Mouse (Mus musculus) heart, embryonic 10.5 days (tissue): ENCODE results near the gene Optc. TPM values are rescaled to one million over a fixed set of nuclear protein-coding genes. Genes with fewer than 3 reads are reported as not detected.

Source experiments
- DNase-seq: peaks from one replicate; pipeline ENCODE4 v3.0.0-alpha.2; 2017; ENCODE audit warnings: low spot score
- H3K27ac ChIP-seq: fragments of 300-500 bp; sonication (generic); 2 replicates; pipeline ENCODE4 v1.5.1; 2016; ENCODE audit warnings: mild to moderate bottlenecking
- H3K27me3 ChIP-seq: fragments of 300-500 bp; sonication (generic); 2 replicates; pipeline ENCODE4 v1.6.1; 2016; ENCODE audit warnings: mild to moderate bottlenecking; ENCODE audit not compliant: poor library complexity, insufficient read depth, severe bottlenecking
- H3K36me3 ChIP-seq: fragments of 300-500 bp; sonication (generic); 2 replicates; pipeline ENCODE4 v1.6.1; 2016; ENCODE audit warnings: mild to moderate bottlenecking, moderate library complexity
- H3K4me1 ChIP-seq: fragments of 300-500 bp; sonication (generic); 2 replicates; pipeline ENCODE4 v1.6.1; 2016; ENCODE audit warnings: mild to moderate bottlenecking
- H3K4me3 ChIP-seq: fragments of 300-500 bp; sonication (generic); 2 replicates; pipeline ENCODE4 v1.5.1; 2016; ENCODE audit warnings: mild to moderate bottlenecking, moderate library complexity
- H3K9me3 ChIP-seq: fragments of 300-500 bp; sonication (generic); 2 replicates; pipeline ENCODE4 v1.6.1; 2016; ENCODE audit warnings: mild to moderate bottlenecking, moderate library complexity
- WGBS: fragments of 180-500 bp; shearing (Covaris S2); methylation state at CpG from one replicate; pipeline ENCODE4 v1.1.7; 2016; 5-methylcytosine and 5-hydroxymethylcytosine counted together
- polyA plus RNA-seq: library from polyadenylated mRNA; unstranded; fragments of >200 nt; fragmentation: Nextera tagmentation; extraction: Ambion mirVana; gene quantifications from 2 replicates; pipeline ENCODE4 v1.2.1, GENCODE M21; 2016

Gene Optc
- polyA plus RNA-seq, 1 experiment from 2014 or later: 0.16 TPM

DNA sequence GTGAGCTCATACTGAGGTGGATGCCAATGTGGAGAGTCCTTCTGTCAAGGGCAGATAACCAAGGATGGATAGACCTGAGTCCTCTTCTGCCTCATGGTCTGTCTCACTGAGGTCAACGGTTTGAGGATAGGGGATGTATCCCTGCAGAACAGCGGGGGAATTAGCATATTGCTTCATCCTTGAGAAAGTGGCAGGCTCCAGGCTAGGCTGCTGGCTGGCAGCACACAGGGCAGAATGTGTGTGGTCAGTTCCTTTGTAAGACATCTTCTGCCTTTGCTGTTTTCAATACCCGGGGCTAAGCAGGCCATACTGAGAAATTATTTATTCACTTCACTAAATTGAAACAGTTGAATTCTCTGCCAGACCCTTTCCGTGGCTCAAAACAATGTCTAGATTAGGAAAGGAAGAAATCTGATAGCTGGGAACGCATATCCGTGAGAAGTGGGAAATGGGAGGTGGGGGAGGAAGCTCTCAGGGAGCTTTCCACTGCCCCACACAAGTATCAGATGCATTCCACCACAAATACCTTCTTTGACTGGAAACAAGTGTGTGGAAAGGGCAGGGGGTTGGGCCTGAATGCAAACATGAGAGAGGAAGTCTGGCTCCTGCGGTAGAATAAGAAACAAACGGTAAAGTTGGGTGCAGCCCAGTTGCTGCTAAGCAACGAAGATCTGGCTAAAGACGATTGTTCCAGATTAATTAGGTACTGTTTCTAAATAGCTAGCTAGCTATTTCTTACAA is 44.4 kb downstream of the Optc start:
- Histone ChIP-seq H3K36me3 (no peaks in the 10 kb centered on the region), H3K4me1 (peaks cover 46% of the 10 kb centered on the region), H3K27ac (peak overlapping the region; percentile 77), H3K4me3 (no peak overlapping the region), H3K9me3 (no peaks in the 10 kb centered on the region), H3K27me3 (no peaks in the 10 kb centered on the region)
- DNase-seq: no peak
- WGBS: 19% methylated on average over 10 of the region's 10 CpGs

DNA sequence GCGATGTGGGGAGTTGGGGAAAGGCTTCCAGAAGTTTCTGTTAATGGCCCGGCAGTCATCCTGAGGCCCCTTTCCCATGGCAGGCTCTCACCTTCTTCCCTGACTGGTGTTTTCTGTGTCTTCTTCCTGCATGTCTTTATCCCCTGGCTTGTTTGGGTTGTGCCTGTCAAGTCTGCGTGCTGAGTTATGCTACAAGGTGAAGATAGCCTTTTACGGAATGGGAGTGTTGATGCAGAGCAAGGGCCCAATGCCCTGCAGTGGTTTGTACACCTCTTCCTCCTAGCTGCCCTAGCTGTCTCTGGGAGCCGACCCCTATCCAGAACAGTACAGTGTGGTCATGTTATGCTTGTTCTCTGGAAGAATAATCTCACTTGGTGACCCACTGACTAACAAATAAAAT is 46.8 kb downstream of the Optc start:
- peak; percentile 66 for DNase-seq
- H3K36me3 ChIP-seq: no peaks in the 10 kb centered on the region
- 42% methylated on average over 5 of the region's 5 CpGs for WGBS
- peaks cover 56% of the 10 kb centered on the region for H3K4me1 ChIP-seq
- H3K4me3 ChIP-seq: no peak overlapping the region
- H3K27ac ChIP-seq: peak overlapping the region; percentile 57
- H3K9me3 ChIP-seq: no peaks in the 10 kb centered on the region
- 0 out of 2 replicates have a peak, but pooled peaks cover 17% of the 10 kb centered on the region for H3K27me3 ChIP-seq

DNA sequence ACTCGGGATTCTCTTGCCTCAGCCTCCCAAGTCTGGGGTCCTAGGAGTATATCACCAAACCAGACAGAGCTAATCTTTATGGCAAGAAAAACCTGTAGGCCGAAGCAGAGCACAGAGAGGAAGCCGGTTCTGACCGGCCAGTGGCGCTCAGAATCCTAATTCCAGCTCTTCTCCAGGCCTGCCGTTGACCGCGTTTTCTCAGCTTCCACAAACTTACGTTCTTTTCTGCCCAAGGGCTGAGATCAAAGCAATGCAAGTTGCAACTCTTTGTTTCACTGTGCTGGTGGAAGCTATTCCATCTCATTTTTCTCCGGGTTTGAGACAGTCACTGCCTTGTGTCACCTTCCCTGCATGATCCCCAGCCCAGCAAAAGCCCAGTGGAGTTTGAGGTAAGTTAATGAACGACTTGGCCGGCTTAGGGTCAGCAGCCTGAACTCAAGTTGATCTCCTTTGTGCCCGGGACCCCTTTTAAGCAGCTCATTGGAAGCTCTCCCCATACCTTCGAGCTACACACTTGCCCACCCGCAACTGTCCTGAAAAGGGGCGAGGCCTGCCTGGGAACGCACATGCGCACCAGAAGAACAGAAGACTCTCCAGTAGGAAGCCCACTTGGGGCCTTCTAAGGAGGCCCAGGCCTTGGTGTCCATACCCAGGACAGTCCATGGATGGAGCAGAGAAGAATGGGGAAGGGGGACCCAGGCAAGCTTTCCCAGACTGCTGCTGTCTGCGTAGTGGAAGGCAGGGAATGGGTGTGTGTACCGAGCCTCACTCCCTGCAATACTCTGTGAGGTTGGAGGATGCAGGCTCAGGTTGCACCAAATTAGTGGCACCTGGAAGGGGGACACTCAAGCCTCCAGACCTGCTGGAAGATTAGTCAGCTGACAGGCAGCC is 47.7 kb downstream of the Optc start:
- Histone ChIP-seq H3K27ac (peak overlapping the region; percentile 60), H3K36me3 (no peaks in the 10 kb centered on the region), H3K27me3 (0 out of 2 replicates have a peak, but pooled peaks cover 17% of the 10 kb centered on the region), H3K9me3 (no peaks in the 10 kb centered on the region), H3K4me3 (no peak overlapping the region), H3K4me1 (peaks cover 65% of the 10 kb centered on the region)
- WGBS: 81% methylated on average over 20 of the region's 20 CpGs
- peak; percentile 72 for DNase-seq

DNA sequence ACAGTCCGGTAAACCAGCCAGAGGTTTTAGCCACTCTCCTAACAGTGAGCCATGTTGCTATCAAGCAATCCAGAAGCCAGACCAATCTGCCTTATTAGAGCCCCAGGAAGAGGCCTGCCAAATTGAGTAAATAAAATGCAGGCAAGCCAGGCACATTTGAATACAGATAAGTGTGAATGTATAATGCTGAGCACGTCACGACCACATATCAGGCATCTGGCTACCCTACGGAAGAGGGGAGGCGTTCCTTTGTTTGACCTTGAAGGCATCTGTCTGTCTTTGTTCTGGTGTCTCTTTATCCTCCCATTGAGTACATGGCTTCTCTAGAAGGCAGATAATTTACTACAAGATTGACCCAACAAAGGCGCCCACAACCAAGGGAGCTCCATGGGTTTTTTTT is 48.5 kb downstream of the Optc start:
- H3K9me3 ChIP-seq: no peaks in the 10 kb centered on the region
- peaks cover 72% of the 10 kb centered on the region for H3K4me1 ChIP-seq
- DNase-seq: peak; percentile 66
- 59% methylated on average over 6 of the region's 6 CpGs for WGBS
- H3K36me3 ChIP-seq: no peaks in the 10 kb centered on the region
- H3K4me3 ChIP-seq: no peak overlapping the region
- H3K27me3 ChIP-seq: peaks cover 21% of the 10 kb centered on the region
- H3K27ac ChIP-seq: 0 out of 2 replicates have a peak overlapping the region, but pooled peaks have one; percentile 60

DNA sequence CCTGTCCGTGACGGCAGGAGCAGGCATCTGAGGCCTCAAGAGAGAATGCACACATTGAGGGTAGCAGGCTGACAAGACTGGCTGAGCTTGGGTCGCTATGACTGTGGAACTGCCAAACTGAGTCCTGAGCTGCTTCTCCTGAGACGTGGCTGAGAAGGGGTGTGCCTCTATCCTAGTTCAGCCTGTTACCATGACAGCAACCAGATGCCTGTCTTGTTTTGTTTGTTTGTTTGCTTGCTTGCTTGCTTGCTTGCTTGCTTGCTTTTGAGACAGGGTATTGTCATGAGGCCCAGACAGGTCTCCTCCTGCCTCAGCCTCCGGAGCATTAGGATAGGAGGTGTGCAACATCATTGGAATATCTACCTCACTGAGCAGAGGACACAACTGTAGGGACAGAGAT is 50.0 kb downstream of the Optc start:
- no peaks in the 10 kb centered on the region for H3K9me3 ChIP-seq
- no peak overlapping the region for H3K27ac ChIP-seq
- no peaks in the 10 kb centered on the region for H3K36me3 ChIP-seq
- H3K4me1 ChIP-seq: peaks cover 63% of the 10 kb centered on the region
- WGBS: 83% methylated on average over 5 of the region's 5 CpGs
- DNase-seq: no peak
- H3K4me3 ChIP-seq: no peak overlapping the region
- H3K27me3 ChIP-seq: peaks cover 36% of the 10 kb centered on the region

DNA sequence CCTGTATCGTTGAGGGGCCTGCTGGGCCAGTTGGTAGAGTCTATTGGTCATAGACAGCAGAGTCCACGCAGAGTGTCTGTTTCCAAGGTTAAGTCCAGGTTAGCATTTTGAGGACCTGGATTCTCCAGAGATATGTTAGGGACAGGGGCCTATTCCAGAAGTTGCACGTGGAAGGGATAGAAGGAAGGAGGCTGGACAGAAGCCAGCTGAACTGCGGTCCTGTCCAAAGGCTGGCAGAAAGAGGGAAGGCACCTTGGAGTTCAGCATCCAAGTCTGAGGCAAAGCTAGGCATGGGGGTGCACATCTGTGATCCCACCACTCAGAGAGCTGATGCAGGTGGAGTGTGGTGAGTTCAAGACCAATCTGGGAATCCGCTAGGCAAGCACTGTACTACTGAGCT is 50.6 kb downstream of the Optc start:
- no peak overlapping the region for H3K27ac ChIP-seq
- H3K9me3 ChIP-seq: no peaks in the 10 kb centered on the region
- WGBS: 83% methylated on average over 5 of the region's 5 CpGs
- H3K36me3 ChIP-seq: no peaks in the 10 kb centered on the region
- peaks cover 63% of the 10 kb centered on the region for H3K4me1 ChIP-seq
- peaks cover 42% of the 10 kb centered on the region for H3K27me3 ChIP-seq
- no peak for DNase-seq
- H3K4me3 ChIP-seq: no peak overlapping the region

DNA sequence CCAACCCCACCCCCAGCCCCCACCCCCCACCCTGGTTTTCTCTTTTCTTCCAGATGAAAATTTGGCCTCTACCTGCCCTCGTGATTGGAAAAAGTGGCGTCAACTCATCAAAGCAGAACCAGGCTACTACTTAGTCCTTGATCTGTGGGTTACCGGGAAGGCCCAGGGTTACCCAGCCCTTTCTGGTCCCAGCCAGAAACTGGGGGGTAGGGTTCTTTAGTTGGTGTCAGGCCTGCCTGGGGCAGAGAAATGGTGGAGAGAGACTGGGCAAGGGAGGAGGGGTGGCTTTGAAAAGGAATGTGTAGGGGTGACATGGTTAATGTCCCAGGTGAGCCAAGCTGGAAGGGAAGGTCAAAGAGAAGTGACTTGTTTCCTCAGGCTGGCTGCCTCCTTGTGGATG is 51.1 kb downstream of the Optc start:
- peaks cover 47% of the 10 kb centered on the region for H3K27me3 ChIP-seq
- WGBS: 62% methylated on average over 3 of the region's 3 CpGs
- H3K27ac ChIP-seq: no peak overlapping the region
- no peak for DNase-seq
- no peaks in the 10 kb centered on the region for H3K9me3 ChIP-seq
- peaks cover 60% of the 10 kb centered on the region for H3K4me1 ChIP-seq
- no peaks in the 10 kb centered on the region for H3K36me3 ChIP-seq
- H3K4me3 ChIP-seq: no peak overlapping the region

DNA sequence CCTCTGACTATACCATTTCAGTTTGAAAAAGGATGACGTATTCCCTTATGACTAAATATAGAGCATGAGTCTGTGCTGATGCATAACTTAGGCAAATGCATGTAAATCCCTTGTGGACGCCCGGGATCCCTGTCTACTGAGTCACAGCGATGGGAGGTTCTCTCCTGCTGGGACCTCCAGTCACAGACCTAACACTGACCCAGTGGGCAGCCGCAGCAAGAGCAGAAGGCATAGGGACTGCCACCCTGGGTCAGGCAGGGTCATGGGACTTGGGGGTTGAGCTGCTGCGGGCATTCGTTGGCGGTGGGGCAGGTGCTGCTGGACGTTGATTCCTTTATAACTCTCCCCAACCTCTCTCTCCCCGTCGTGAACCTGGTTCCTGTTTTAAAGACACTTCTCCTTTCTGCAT is 51.7 kb downstream of the Optc start:
- Histone ChIP-seq H3K27me3 (peaks cover 47% of the 10 kb centered on the region), H3K27ac (no peak overlapping the region), H3K4me1 (peaks cover 56% of the 10 kb centered on the region), H3K9me3 (no peaks in the 10 kb centered on the region), H3K4me3 (no peak overlapping the region), H3K36me3 (no peaks in the 10 kb centered on the region)
- WGBS: 23% methylated on average over 11 of the region's 11 CpGs
- no peak for DNase-seq

DNA sequence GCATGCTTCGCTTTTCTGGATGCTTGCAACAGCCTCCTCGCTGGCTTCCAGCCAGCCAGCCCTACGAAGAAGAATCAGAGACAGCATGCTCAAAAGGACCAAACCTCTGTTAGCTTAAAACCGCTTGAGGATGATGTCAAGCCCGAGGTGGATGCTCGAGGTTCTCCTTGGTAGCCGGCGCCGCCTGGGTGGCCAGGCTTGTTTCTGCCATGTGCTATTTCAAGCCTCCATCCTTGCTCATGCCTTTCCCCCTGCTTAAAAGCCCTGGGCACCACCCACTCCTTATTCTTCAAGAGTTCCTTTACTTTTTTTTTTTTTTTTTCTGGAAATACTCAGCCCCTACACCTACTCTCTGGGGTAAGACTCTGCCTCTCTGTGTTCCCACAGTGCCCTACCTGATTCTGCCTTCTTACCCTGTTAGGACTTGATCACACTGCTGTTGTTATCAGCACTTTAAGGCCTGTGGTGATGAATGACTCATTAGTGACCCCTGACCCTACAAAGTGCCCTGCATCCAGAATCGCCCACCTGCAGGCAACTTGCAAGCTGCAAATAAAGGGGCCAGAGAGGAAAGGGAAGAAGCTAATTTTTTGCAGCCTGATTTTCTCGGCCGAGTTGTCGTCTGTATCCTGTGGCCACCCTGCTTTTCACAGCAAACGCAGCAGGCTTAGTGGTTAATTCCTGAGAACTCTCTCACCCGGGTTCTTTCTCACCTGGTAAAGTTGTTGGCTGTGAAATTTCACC is 52.4 kb downstream of the Optc start:
- no peaks in the 10 kb centered on the region for H3K9me3 ChIP-seq
- WGBS: 4% methylated on average over 15 of the region's 15 CpGs
- peak; percentile 73 for DNase-seq
- H3K4me3 ChIP-seq: peak overlapping the region; percentile 49
- no peaks in the 10 kb centered on the region for H3K36me3 ChIP-seq
- H3K27ac ChIP-seq: peak overlapping the region; percentile 62; the same call in 1 of the 2 replicates
- peaks cover 51% of the 10 kb centered on the region for H3K4me1 ChIP-seq
- H3K27me3 ChIP-seq: peaks cover 47% of the 10 kb centered on the region

DNA sequence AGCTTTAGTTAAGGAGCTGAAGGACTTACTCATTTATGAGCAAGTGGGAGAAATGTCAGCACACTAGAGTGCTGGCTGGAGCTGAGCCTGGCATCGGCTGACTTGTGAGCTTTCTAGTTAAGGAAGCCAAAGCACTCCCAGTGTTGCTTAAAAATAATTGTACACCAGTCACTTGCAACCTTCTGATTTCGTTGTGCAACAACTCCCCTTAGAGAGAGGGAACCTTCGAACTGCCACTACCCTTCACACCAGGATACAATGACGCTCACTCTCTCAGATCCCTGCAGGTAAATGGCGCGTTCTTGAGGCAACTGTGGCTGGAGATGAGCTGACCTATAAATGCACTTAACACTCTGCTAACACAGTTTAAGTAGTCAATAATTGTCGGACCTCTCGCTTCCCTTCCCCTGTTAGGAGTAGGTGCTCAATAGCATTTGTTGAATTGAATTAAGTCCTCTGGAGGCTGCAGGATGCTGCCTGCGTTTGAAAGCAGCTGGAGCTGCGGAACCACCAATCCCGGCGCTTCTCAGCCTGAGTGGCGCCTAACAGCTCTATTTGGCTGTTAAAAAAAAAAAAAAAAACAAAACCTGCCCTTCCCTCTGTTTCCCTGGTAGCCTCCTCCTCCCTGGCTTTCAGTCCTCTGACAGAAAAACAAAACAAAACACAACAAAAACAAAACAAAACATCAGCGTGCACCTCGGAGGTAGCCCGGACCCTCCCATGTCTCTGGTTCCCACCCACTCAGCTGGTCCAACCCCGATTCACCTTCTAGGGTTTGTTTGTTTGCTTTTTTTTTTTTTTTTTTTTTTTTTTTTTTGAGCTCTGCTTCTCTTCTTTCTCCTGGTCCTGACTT is 53.2 kb downstream of the Optc start:
- H3K4me1 ChIP-seq: peaks cover 43% of the 10 kb centered on the region
- 4% methylated on average over 17 of the region's 17 CpGs for WGBS
- DNase-seq: peak; percentile 73
- peak overlapping the region; percentile 49 for H3K4me3 ChIP-seq
- H3K36me3 ChIP-seq: no peaks in the 10 kb centered on the region
- H3K9me3 ChIP-seq: no peaks in the 10 kb centered on the region
- H3K27ac ChIP-seq: peak overlapping the region; percentile 62
- H3K27me3 ChIP-seq: peaks cover 47% of the 10 kb centered on the region
